Mouse (Mus musculus): ENCODE data around the gene Gm20422.
A peak's percentile ranks its signal among the peaks of the same experiment; 100 is the strongest.
"Not testable (repeated sequence)": the region's sequence is repeated elsewhere in the genome, so short reads cannot be mapped to it uniquely, and the experiment has no call there.

The Gm20422 gene

DNA sequence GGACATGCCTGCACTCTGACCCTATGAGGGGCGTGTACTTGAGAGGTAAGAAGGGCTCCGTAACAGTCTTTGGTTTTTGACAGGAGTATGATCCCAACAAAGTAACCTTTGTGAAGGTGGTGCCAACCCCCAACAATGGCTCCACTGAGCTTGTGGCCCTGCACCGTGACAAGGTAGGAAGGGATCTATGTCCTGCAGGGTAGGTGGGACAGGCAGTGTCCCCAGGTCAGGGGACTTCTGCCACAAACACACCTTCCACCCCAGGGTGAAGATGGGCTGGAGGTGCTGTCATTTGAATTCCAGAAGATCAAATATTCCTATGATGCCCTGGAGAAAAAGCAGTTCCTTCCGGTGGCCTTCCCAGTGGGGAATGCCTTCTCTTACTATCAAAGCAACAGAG is 19.0 kb upstream of the Gm20422 start:
- DNase-seq: peak; percentile 1

DNA sequence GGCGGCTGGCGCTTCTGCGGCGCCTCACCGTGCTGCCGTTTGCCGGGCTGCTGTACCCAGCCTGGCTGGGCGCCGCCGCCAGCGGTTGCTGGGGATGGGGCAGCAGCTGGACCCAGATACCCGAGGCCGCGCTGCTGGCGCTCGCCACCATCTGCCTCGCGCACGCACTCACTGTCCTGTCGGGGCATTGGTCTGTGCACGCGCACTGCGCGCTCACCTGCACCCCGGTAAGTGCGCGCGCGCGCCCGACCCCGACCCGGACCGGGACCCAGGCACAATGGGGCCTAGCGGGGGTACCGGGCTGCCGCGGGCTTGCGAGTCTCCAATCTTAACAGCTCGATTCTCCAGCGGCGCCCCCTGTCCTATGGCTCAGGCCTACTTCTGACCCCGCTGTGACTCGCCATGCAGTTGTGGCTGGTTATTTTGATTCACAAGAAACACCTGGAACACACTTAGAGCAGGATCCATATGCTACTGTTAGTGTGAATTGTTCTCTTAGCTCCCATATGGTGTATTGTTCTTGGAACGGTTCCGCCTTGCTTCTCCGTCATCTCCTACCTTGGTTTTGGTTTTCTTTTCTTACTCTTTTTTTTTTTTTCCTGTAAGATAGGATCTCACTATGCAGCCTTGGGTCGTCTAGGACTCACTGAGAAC is 16.9 kb upstream of the Gm20422 start:
- no peak for DNase-seq

- peak; percentile 89 for DNase-seq
Observed at GRCm38 (mm10) chr8:69790773-69791367, 16.2 kb upstream of the Gm20422 start, which contains the start of the genes Atp13a1 and Zfp866. Atp13a1 (plus strand) TSS chr8:69791163. Zfp866 (minus strand) TSS chr8:69791178.

DNA sequence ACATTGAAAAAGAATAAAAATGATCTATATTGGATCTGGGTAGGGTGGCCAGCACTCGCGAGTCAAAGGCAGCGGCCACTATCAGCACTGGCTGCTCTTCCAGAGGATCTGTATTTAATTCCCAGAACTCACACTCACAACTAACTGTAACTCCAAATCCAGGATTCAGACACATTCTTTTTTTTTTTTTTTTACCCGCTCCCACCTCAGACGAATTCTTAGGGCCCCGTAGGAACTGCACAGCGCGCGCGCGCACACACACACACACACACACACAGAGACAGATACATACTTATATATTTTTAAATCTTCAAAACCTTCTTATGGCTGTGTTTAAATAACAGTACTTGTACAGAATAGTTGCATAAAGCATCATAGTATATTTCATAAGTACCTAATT is 15.7 kb upstream of the Gm20422 start:
- DNase-seq: no peak

DNA sequence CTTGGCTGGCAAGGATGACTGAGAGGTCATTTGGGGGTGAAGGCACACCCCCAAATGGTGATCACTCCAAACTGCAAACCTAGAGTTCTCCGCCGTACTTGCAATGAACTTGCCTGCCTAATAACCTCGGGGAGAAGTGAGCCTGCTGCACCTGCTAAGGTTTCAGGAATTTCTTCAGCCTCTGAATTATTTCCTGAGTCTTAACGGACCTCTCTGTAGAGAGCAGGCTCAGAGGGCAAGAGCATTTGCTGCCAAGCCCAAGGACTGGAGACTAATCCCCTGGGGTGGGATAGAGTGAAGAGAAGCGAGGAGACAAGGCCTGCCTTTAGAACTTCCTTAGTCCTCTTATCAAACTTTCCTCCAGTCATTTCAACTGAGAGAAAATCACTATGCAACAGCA is 15.0 kb upstream of the Gm20422 start:
- no peak for DNase-seq

- DNase-seq: no peak
Observed at GRCm38 (mm10) chr8:69789105-69789504, 14.4 kb upstream of the Gm20422 start.

- DNase-seq: no peak
Observed at GRCm38 (mm10) chr8:69777111-69777510, 2.4 kb upstream of the Gm20422 start.

- DNase-seq: no peak
Observed at GRCm38 (mm10) chr8:69775149-69775534, 456 bp upstream of the Gm20422 start.

DNA sequence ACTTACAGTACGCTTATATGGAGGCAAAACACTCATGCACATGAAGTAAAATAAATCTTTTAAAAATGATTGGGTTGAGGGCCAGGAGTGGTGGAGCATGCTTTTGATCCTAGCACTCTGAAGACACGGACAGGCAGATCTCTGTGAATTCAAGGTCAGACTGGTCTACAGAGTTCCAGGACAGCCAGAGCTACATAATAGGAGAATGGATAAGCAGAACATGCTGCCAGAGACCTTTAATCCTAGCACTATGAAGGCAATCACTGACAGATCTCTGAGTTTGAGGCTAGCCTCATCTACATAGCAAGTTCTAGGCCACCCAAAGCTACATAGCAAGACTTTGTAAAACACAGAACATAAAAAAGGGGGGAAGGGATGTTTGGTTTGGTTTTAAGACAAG is 2.6 kb downstream of the Gm20422 start:
- no peak for DNase-seq

- DNase-seq: no peak
Observed at GRCm38 (mm10) chr8:69771221-69771620, 3.5 kb downstream of the Gm20422 start.

GRCm38 (mm10) chr8:69761814-69762445 is 12.8 kb downstream of the Gm20422 start:
- no peak for DNase-seq

DNA sequence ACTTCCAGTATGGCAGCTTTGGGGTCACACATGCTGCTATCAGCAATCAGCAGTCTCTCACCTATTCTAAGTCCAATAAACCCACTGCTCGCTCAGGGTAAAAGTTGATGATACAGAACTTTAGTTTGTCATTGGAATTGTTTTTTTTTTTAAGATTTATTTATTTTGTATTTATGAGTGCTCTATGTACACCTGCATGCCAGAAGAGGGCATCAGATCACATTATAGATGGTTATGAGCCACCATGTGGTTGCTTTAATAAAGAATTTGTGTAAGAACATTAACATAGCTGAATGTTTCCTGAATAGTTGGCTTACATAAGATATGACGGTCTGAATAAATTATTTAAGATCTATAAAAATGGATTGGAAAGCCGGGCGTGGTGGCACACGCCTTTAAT is 16.4 kb downstream of the Gm20422 start:
- no peak for DNase-seq

GRCm38 (mm10) chr8:69752437-69752836 is 22.2 kb downstream of the Gm20422 start:
- no peak for DNase-seq

DNA sequence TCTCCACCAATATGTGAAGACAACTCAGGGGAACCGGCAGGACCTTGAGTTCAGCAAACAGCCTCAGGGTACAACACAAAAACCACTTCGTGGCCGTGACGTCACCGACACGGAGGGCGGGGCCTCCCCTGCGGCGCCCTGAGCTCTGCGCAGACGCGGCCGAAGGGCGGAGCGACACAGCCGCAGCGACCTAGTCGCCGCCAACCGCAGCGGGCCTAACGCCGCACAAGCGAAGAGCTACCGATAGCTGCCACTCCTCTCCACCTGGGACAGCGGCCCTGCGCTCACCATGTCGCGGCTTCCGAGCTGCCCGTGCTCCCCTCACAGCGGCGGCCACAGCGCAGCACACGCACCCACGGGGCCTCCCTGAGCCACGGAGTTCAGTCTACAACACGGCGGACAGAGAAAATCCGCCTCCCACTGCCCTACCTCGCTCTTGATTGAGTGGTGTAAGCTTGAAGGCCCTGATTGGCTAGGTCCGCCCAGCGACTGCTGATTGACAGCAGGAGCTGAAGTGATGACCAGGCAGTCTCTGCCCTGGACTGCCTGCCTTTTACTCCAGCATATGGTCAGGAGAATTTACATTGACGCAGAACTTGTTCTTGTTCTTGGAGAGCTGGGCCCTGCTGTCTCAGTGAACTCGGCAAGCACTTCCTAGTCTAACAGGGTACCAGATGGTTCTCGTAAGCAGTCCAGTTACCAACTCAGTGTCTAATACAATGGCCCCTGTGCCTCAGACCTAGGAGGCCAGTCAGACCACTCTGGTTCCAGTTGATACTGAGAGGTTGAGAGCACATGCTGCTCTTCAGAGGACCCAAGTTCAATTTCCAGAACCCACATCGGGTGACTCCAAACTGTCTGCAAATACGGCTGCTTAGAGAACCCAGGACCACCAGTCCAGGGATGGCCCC is 24.9 kb downstream of the Gm20422 start, which contains the start of gene Zfp963:
Gene Zfp963 (minus strand): TSS at position 427 of the 911 bp plus-strand sequence.
- DNase-seq: peak; percentile 96

DNA sequence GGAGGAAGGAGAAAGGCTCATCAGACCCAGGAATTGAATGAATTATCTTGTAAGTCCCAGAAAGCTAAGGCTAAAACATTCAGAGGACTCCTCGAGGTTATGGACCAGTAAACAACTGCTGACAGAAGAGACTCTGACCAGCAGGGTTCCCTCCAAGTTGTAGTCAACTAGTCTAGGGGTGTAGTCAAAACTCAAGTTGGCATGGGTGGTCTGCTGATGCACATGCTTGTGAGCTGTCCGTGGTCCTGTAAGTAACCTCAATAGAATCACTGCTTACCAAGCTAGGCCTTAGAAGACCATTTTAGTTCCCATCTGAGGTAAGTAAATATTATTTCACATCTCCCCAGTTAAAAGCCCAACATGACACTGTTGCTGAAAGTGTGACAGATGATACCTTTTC is 33.5 kb downstream of the Gm20422 start:
- DNase-seq: no peak

DNA sequence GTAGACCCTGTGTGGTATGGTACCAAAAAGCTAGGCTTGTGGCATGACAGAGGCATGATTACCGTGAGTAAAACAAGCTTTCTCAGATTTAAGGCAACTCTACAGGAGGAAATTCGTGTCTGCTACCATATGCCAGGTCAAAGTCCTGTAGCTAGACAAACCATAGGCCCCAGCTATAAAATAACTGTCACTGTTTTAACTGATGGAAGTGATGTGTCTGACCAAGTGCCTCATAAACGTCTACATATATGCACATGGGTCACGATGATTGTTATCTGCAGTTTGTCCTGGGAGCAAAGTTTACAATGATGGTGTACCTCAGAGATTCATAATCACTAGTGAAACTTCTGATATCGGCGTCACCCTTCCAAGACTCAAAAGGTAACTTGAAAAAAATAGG is 33.9 kb downstream of the Gm20422 start:
- DNase-seq: no peak

- DNase-seq: no peak
Observed at GRCm38 (mm10) chr8:69735495-69735894, 39.2 kb downstream of the Gm20422 start.

- DNase-seq: no peak
Observed at GRCm38 (mm10) chr8:69717232-69717580, 57.5 kb downstream of the Gm20422 start.

DNA sequence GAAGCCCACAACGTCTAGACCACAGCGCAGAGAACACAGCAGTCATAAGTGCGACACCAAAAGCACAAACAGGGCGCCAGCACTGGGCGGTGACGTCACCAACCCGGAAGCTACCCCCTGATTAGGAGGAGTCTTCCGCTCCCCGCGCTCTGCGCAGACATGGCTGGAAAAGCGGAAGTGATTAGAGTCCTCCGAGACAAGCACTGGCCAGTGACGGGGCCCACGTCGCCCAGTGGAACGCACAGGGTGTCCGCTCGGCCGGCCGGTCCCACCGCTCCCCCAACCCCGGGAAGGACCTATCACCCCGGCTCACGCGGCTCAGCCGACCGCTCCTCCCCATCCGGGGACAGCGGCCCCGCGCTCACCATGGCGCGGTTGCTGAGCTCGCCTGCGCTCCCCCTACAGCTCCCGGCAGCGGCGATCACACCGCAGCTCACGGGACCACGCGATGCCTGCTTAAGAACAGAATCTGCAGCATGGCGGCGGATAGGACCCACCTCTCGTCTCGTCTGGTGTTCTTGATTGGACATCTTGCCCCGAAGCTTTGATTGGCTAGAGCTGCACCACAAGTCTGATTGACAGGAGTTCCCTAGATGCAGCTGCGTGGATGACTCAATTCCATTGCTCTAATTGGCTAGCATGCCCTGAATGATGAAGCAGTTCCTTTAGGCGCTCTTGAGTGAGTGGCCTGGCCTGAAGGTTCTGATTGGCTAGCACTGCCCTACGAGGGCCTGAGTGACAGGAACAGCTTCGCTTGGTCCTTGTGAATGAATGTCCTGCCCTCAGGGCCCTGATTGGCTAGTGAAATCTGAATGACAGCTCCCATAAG is 58.1 kb downstream of the Gm20422 start:
- DNase-seq: peak; percentile 93

DNA sequence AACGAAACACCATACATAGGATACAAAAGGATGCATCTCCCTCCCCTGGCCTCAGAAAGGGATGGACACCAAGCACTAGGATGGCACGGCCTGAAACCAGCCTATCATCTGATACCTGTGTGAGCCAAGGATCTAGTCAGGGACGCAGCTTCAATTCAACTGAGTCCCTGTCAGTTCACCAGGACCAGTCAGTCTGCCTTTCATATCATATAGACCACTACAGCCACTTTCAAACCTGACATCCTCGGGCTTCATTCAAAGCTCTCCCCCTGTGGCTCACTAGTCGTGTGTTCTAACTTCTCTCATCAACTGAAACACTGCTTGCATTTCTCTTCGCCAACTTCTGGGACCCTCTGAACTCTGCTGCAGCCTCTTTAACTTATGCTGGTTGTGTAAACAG is 59.3 kb downstream of the Gm20422 start:
- DNase-seq: no peak

DNA sequence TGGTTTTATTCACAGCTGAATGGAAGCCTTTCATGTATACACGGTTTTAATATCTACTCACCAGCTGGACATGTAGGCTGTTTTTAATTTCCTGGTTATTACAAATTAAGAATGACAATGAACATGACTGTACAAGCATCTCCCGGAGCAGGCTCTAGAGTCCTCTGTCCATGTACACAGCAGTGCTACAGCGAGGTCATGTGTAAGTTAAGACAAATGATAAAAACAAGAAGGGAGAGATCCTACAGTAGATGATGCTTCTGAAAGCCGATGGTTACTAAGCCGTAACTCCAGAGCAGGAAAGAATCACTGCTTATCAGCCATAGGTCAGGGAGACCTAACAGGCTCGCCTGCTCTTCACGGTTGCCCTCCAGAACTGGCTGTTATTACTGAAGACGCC is 61.2 kb downstream of the Gm20422 start:
- no peak for DNase-seq

GRCm38 (mm10) chr8:69710624-69711023 is 64.1 kb downstream of the Gm20422 start, which contains the start of gene Zfp869:
Zfp869 (minus strand) TSS chr8:69710724.
- DNase-seq: not testable (repeated sequence)
